Mouse (Mus musculus) testis, adult 2 months (tissue): Measurements from ENCODE around the gene Mrtfa.

Experiments used
- CTCF ChIP-seq: fragments of 200-500 bp; IDR thresholded peaks from 2 replicates; pipeline ENCODE4 v1.5.1; 2012; ENCODE audit warnings: low read depth, mild to moderate bottlenecking, inconsistent platforms, low read length, moderate library complexity; ENCODE audit not compliant: control insufficient read depth, insufficient read depth, insufficient replicate concordance
- POLR2A ChIP-seq: fragments of 200-500 bp; IDR thresholded peaks from 2 replicates; pipeline ENCODE4 v1.6.1; 2012; ENCODE audit warnings: low read depth, mild to moderate bottlenecking, inconsistent platforms, low read length, moderate library complexity; ENCODE audit not compliant: control insufficient read depth

GRCm38 (mm10) chr15:81190630-81191178 lies at the start of gene Mrtfa:
- TF ChIP-seq POLR2A (peak; percentile 66; the same call in 1 of the 2 replicates), CTCF (no peak)
